Mouse (Mus musculus) cerebellum, adult 9-10 months (tissue): ENCODE results near the gene Maea.
"Not testable (repeated sequence)": the region's sequence is repeated elsewhere in the genome, so short reads cannot be mapped to it uniquely, and the experiment has no call there.

Experiments used
- DNase-seq: peaks from one replicate; pipeline ENCODE4 v3.0.0; 2022

Maea gene

DNA sequence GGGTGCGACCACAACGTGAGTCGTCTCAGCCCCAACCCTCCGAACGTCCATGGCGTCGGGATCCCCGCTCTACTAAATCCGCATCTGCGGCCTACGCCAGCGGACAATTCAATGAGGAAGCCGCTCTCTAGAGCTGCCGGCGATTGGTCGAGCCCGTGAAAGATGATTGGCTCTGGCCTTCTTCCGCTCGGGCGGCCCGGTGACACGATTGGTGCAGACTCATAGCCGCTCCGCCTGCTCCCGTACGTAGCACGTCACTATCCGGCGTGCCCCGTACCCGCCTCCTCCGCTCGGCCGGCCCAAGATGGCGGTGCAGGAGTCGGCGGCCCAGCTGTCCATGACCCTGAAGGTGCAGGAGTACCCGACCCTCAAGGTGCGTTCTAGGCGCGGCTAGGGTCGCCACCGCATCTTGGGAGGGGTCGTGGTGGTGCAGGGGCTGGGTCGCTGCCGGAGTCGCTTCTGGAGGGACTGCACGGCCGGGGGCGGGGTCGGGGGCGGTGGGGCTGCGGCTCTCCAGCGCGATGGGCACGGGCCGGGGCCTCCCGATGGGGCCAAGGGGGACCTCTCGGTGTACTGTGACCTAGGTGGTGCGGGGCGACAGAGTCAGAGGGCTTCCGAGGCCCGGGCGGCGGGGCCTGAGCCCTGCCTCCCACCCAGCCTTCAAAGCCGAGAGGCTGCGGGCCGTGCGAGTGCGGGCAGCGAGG is at the start of gene Maea:
Maea (plus strand) TSS at position 237 of the 704 bp plus-strand sequence.
- DNase-seq: peak; percentile 96

DNA sequence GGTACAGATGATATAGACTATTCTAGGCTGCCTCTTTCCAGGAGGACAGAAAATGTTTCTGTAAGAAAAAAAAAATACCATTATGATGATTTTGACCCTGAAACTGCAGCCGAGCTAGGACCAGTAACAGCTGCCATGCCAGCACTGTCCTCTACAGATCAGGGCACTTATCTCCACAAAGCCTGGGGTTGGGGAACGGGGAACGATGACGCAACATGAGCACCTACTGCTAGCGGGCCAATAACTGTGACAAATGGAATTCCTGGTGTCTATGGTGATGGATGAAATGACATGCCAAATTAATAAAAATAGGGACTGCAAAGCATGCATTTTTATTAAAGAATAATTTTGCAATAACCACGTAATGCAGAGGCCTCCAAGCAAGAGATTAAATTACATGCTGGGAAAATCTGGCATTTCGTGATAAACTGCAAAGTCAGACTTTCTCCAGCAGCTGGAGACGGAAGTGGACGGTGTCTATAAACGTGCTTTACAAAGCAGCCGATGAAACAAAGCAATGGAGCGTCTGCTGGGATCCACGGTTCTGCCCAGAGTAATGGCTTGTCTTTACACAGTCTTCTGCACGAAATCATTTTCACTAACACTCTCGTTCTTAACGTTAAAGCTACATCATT is 41.4 kb upstream of the Maea start:
- DNase-seq: no peak

DNA sequence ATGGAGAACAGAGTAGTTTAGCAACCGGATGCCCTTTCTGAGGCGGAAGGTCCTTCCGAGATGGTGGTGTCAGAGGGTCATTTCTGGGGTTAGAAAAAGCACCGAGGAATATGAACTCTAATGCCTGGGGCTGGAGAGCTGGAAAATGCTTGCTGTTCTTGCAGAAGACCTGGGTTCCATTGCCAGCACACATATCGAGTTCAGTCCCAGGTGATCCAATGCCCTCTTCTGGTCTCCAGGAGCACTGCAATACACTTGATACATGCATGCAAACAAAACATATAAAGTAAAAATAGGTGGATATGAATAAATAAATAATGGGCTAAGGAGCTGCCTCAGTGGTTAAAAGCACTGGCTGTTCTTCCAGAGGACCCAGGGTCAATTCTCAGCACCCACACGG is 38.1 kb upstream of the Maea start:
- peak; percentile 29 for DNase-seq

DNA sequence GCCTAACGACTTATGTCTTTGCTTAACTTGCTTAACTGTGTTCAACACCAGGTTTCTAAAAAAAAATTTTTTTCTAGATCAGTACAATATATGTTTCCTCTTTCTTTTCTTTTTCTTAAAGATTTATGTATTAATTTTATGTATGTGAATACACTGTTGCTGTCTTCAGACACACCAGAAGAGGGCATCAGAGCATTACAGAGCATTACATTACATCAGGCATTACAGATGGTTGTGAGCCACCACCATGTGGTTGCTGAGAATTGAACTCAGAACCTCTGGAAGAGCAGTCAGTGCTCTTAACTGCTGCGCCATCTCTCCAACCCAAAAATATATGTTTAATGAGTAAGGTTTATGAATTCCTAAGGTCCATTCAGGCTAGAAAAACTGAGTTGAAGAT is 33.5 kb upstream of the Maea start:
- DNase-seq: no peak

DNA sequence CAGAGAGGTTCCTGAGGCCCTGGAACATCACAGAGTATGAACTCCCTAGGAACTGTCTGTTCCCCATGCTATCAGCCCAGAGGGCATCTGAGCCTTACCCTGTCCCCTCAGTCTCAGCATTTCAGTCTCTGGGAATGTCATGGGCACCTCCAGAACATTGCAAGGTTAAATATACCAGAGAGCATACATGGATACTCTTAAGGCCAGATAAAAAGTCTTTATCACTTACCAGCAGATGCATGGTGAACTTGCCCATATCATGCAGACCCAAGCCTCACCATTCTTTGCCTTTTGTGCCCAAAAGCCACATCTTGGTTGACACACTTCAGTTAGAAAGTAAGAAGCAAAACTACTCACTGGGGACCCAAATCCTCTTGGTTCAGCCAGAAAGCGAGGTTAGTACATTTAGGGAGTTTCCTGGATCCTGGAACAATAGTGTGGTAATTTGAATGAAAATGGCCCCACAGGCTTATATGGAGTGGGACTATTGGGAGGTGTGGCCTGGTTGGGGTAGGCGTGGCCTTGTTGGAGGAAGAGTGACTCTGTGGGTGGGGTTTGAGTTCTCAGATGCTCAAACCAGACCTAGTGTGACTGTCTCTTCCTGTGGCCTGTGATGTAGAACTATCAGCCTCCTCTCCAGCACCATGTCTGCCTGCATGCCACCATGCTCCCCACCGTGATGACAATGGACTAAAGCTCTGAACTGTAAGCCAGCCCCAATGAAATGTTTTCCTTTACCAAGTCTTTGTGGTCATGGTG is 24.4 kb upstream of the Maea start:
- no peak for DNase-seq

DNA sequence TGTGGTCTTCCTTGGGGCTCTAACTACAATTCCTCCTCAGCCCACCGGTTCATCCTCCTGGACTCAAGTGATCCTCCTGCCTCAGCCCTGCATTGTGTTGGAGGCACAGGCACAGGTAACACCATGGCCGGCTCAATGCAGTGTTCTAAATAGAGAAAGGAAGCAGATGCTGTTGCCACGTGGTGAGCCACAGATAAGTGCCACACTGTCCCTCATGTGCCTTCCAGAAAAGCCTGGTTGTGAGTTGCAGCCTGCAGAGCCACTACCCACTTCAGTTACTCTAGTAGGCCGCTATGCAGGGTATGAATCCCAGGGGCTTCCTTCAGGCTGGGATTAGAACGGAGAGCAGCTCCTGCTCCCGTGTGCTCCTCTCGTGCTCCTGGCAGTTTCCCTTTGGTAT is 23.1 kb upstream of the Maea start:
- no peak for DNase-seq

DNA sequence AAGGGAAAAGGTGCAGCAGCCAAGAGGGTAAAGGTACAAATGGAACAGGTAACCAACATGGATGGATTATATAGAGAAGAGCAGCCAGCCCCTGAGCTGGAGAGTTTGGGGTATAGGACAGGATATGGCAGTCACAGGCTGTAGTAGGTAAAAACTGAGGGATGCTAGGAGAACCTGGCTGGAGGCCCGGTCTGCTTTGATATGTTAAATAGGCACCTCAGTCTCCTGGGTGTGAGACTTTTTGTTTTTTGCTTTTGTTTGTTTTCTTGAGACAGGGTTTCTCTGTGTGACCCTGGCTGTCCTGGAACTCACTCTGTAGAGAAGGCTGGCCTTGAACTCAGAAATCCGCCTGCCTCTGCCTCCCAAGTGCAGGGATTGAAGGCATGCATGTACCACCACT is 10.8 kb upstream of the Maea start:
- DNase-seq: no peak

DNA sequence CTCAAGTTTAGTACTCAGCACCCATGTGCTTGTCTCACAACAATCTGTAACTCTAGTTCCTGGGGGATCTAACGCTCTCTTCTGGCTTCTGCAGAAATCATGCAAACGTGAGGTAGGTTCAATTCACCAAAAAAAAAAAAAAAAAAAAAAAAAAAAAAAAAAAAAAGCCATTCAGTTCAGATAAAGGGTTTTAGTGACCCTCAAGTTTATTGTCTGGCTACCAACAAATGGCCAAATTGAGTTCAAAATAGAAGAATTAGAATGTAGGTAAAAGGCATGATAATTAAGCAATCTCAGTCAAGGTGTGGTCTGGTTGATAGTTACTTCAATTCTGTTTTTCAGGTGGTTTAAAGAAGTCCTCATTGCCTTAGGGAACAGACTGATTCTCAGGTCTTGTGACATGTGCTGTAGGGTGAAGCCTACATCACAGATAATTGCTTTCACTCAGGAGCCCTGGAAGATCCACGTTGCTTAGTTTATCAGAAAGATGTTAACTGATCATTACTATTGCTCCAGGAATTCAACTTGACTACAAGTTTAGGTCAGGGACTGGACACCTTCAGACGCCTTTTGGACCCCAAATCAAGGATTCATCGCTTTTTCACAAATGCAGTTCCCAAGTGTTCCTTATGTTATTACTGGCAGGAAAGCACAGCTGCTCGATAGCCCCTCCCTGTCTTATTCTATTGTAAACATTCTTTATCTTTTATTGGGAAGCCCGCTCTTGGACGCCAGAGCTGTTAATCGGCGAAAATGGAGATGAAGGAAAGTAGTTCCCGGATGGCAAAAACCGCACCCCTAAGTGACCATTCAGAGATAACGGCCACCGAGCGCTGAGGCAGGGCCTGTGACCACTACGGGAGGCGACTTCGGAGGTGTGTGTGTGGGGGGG is 682 bp upstream of the Maea start:
- DNase-seq: no peak

DNA sequence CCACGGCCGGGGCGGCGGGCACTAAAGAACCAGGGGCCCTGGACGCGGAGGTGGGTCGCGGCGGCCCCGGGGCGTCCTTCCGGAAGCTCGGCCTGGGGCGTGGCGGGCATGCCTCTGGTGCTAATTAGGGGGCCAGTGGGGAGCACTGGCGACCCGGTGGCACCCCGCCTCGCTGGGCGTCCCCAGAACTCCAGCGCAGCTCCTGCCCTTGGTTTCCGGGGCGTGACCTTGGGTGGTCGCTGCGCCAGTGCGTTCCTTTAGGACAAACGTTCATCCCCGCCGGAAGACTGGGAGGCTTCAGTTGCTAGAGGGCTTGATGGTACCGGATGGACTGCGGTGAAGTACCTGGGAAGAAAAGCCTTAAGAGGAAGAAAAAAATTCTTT is 660 bp downstream of the Maea start:
- no peak for DNase-seq

DNA sequence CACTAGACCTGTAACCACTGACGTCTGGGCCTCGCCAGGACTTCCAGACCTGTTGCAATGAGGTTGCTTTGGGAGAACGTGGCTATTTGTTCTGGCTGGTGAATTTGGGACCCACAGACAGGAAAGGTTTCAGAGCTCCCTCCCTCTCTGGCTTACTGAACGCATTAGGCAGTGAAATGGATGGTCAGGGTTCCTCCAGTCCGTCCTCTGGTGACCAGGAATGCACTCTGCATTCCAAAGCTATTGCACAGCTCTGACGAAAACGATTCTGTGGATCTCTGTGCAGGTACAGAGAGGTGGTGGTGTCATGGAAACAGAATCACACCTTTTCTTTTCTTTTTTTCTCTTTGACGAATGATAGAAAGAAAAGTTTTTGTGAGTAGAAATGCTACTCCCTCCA is 1.9 kb downstream of the Maea start:
- no peak for DNase-seq

DNA sequence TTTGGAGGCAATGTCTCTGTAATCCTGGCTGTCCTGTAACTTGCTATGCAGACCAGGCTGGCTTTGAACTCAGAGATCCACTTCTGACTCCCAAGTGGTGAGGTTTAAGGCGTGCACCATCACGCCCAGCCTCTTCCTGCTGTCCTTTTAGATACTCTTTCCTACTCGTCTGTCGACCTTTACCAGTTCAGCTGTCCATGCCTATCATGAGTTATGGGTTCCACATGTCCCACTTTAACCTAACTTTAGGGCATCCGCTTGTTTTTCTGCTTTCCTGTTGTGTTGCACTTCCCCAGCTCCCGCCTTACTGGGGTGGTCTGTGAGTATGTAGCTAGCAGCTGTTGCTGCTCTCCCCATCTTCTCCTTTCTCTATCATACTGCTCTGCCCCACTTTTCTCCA is 5.9 kb downstream of the Maea start:
- DNase-seq: no peak

DNA sequence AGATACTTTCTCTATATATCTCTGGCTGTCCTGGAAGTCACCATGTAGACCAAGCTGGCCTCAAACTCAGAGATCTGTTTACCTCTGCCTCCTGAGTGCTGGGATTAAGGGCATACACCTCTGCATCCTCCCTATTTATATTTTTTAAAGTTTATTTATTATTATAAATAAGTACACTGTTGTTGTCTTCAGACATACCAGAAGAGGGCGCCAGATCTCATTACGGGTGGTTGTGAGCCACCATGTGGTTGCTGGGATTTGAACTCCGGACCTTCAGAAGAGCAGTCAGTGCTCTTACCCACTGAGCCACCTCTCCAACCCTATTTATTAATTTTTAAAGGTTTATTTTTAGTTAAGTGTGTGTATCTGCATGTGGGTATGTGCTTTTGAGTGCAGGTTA is 6.9 kb downstream of the Maea start:
- not testable (repeated sequence) for DNase-seq

DNA sequence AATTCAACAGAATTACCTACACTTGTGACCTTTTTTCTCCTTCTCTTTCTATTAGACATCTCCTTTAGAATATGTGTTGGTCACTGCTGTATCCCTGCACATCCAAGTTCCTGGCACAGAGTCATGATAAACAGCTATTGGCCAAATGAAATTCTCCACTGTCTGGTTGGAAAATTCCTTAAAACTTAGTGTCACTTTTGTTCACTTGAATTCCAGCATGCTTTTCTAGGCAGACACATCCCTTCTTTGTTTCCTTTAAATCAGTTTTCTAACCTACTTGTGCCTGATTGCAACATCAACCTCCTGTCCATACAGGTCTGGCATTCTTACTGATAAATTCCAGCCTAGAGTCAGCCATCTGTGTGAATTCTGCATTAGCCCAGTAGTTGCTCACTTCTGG is 7.5 kb downstream of the Maea start:
- DNase-seq: no peak

DNA sequence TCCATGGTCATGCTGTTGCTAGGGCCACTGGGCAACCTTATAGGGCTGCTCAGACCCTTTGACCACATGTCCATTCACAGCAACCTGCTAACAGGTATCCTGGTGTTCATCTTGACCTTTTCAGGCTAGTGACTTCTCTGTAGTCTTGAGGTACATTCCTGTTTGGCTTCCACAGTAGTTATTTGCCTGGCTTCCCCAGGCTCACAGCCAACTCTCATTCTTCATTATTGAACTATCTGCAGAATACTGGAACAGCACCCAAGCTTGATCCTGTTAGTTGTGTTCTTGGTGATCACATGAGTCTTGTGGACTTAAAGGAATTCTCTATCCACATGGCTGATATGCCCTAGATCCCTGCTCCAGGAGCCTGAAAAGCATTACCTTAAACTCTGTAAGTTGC is 8.3 kb downstream of the Maea start:
- DNase-seq: no peak

DNA sequence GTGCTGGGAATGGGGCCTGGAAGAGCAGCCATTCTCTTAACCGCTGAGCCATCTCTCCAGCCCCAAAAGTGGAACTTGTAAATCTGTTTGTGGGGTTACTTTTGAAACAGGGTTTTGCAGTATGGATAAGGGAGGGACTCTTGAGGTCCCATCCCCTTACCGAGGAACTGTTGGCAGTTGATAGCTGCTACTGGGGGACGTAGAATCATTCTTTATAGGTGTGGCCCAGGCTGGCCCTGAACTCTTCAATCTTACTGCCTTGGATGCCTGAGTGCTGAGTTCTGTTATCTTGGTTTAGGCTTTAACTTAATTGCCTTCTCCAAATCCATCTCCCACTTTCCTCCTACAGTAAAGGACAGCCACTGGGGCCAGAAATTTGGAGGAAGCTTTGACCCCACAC is 8.8 kb downstream of the Maea start:
- no peak for DNase-seq

DNA sequence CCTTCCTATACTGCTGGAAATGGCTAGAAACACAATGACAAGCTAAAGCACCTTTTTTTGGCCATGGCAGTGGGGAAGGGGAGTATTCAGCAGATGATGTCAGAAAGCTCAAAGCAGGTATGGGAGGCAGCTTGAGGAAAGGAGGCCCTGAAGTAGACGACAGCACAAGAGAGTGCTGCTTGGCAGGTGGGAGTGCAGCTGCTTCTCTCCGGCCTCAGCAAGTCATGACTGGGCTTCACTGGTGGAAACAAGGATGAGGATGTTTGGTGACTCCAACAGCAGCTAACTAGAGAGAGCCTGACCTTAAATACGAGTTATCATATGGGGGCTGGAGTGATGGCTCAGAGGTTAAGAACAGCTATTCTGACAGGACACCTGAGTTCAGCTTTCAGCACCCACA is 12.3 kb downstream of the Maea start:
- no peak for DNase-seq

DNA sequence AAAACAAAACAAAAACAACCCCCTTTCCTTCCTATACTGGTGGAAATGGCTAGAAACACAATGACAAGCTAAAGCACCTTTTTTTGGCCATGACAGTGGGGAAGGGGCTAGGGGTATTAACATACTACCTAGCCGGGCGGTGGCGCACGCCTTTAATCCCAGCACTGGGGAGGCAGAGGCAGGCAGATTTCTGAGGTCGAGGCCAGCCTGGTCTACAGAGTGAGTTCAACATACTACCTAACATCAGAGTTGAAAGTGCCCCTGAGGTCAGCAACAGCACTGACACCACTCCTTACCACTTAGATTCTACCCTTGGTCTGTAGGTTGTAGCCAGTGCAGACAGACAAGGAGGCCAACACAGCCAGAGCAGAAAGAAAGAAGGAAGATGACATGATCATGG is 13.9 kb downstream of the Maea start:
- no peak for DNase-seq

DNA sequence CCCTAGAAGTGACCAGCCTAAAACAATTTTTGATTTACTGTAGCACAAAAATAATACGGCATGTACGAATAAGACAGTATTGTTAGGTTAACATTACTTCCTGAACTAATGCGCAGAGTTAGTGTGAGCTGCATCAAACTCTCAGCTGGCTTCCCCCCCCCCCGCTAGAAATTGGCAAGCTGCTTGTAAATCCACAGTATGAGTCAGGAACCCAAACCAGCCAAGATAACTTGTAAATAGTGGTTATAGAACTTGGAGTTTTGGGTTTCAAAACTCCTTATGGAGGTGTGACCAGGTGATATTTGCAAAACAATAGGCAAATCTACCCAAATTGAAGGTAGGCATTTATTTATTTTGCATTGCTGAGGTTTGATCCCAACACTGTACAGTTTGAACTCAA is 14.4 kb downstream of the Maea start:
- no peak for DNase-seq

DNA sequence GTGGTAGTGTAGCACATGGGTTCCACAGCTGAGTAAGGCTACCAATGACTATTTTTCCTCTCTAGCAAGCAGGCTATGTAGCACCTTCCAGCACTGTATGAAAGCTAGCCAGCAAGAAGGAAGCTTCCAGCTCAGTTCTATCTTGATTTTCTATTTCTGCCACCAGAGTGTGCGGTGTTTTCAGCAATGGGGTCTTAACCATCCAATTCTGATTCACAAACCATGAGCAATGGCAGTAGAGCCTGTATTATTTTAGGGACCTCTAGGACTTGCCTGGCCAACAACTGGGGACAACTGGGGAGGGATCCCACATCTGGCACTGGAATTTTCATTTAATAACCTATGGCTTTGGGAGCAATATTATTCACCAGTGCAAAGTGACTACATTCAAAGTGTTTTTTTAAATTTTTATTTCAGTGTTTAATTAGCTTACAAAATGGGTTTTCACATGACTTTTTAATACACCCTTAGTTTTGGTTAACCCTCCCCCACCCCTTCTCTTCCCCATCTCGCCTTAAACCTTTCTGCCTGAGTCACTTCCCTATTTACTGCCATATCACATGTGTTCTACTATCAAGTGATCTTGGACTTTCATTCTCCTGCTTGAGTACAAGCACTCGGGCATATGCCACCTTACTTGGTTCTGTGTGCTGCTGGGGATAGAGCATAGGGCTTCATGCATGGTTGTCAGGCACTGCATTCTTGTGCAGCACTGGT is 16.4 kb downstream of the Maea start:
- DNase-seq: no peak

DNA sequence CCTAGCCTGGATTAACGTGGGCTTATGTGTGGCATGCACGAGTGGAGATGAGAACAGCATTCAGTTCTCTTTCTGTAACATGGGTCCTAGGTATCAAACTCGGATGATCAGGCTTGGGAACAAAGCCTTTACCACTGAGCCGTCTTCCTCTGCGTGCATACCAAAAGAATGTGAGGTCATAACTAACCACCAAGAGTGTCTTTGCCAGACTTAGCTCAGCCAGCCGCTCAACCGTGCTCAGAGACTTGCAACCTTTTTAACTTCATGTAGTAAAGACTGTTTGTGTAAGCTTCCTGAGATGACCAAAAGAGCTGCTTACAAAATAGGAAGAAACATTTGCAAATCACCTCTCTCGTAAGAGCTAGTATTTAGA is 16.9 kb downstream of the Maea start:
- DNase-seq: no peak

DNA sequence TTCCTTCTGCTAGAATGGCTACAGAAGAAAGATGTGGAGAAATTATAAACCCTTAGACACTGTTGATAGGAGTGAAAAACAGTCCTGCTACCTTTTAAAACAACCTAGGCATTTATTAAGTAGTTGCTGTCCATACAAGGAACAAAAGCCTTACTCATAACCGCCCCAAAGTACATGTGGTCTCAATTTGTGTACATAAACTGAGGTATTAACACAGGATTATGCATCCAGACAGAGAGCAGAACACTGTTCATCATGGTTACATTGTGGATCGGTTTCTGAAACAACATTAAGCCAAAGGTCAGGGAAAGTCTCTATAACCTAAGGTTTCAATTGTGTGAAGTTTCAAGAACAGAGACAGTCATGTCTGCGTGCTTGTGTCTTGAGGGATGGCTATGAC is 17.7 kb downstream of the Maea start:
- no peak for DNase-seq

DNA sequence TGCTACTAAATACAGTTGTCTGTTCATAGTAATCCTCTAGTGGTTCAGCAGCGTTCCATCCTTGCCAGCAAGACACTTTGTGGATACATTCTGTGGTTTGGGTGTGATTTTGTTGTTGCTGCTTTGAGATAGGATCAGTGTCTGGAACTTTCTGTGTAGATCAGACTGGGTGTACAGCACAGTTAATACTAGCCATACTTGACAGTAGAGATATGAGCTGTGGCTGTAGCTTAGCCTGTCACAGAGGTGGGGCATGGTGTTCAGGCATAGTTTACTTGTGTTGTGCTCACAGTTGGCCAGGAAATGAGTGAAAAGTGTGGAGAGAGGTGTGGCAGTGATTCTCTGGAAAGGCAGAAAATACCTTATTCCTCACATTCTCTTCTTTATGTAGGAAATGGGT is 22.2 kb downstream of the Maea start:
- no peak for DNase-seq

DNA sequence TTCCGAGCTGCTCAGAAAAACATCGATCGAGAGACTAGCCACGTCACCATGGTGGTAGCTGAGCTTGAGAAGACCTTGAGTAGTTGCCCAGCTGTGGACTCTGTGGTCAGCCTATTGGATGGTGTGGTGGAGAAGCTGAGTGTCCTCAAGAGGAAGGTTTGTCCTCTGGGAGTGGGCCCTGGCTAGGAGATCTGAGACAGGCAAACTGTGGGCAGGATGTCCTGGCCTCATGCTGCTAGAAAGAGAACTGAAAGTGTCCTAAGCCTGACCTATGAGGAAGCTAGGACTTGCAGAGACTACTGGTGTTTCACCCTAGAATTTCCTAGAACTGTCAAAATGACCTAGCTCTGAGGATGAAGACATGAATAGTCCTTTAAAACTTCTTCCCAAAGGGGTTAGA is 23.2 kb downstream of the Maea start:
- DNase-seq: no peak
